Mouse (Mus musculus) small intestine, adult 2 months (tissue): Measurements from ENCODE around the gene Olfml2b.

Source experiments
- CTCF ChIP-seq: fragments of 200-500 bp; IDR thresholded peaks from 2 replicates; pipeline ENCODE4 v1.5.1; 2012; ENCODE audit warnings: low read depth, mild to moderate bottlenecking, control low read depth, inconsistent platforms, low read length, moderate library complexity, mixed read lengths; ENCODE audit not compliant: insufficient replicate concordance, insufficient read length; ENCODE audit errors: extremely low read depth
- POLR2A ChIP-seq: fragments of 200-500 bp; IDR thresholded peaks from 2 replicates; pipeline ENCODE4 v1.6.1; 2012; ENCODE audit warnings: low read depth, mild to moderate bottlenecking, control low read depth, inconsistent platforms, low read length, moderate library complexity

DNA sequence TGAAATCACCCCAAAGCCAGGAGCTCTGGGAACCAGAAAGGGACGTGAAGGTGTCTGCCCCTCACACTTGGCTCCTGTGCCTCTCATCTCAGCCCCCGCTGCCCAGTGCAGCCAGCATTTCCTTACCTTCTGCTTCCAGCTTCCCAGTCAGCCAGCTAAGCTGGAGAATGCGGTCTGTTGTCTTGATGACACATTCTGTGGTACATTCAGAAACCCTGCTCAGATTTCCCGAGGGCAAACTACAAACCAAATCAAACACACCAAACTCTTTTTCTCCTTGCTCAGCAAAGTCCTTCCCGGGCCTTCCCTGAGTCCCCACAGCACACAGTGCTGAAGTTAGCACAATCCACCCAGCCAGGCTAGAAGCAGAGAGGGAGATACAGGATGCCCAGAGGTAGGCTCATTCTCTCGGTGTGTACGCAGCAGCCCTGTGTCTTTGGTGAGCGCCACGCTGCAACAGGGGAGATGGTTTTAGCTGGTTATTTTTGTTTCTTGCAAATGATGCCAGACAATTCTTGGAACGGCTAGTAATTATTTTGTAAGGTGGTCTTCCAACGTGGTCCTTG is 20.4 kb downstream of the Olfml2b start:
- TF ChIP-seq CTCF (no peak), POLR2A (no peak)
